9 mouse cellular contexts compared by ENCODE assay signal in genomic region chr8:105413391-105413790, GRCm38 (mm10). TPM values are rescaled to one million over a fixed set of nuclear protein-coding genes. Genes with fewer than 3 reads are reported as not detected.
DNase-seq lines count a peak whose midpoint lies in the region; ATAC-seq and TF ChIP-seq lines count a peak whose summit lies in the region.
"Had no signal": no experiment of that assay in that cellular context is flagged by ENCODE, and none has a peak within 500 bp of the region (broad histone marks: within the 10 kb centered on the region; RNA-seq: fewer than 3 reads in every experiment).

Kctd19 (minus strand) TSS chr8:105413502.
Lrrc36 (plus strand) TSS chr8:105413571.

- H3K36me3 ChIP-seq in embryonic facial prominence, embryonic 14.5 days (ENCODE audit: control insufficient read depth, insufficient read depth, low read length), result no peaks in the 10 kb centered on the region
- H3K36me3 ChIP-seq in heart, embryonic 15.5 days, result no peaks in the 10 kb centered on the region

- WGBS in embryonic facial prominence, embryonic 14.5 days, result 2% methylated on average over 34 of the region's 34 CpGs
- WGBS in heart, embryonic 15.5 days, result 3% methylated on average over 34 of the region's 34 CpGs

- H3K9ac ChIP-seq in embryonic facial prominence, embryonic 14.5 days (ENCODE audit: low read depth, low read length), result no peak within 1 kb of the TSS
- no peak within 1 kb of the TSS for H3K9ac ChIP-seq in heart, embryonic 15.5 days

- H3K4me2 ChIP-seq in embryonic facial prominence, embryonic 14.5 days (ENCODE audit: low read depth, low read length), result peak within 1 kb of the TSS; percentile 53
- H3K4me2 ChIP-seq in heart, embryonic 15.5 days, result peak within 1 kb of the TSS; percentile 63

- peak; percentile 67; the same call in 1 of the 2 replicates for ATAC-seq in embryonic facial prominence, embryonic 14.5 days (ENCODE audit: low read depth)
- ATAC-seq in heart, embryonic 15.5 days (replicated peaks; ENCODE audit: insufficient number of reproducible peaks, insufficient read depth, low FRiP score, low read depth), result peak; percentile 31; the same call in 1 of the 2 replicates

- H3K4me1 ChIP-seq in bone marrow macrophage, adult 2 months (ENCODE audit: control insufficient read depth, insufficient read depth, low read length), result peaks cover 3% of the 10 kb centered on the region; the same call in 1 of the 2 replicates
- 0 out of 2 replicates have a peak, but pooled peaks cover 6% of the 10 kb centered on the region for H3K4me1 ChIP-seq in embryonic facial prominence, embryonic 14.5 days (ENCODE audit: control insufficient read depth, insufficient read depth, low read length)
- peaks cover 7% of the 10 kb centered on the region for H3K4me1 ChIP-seq in heart, embryonic 15.5 days (replicated peaks)

- H3K27me3 ChIP-seq in embryonic facial prominence, embryonic 14.5 days (replicated peaks; ENCODE audit: control insufficient read depth, insufficient read depth, low read length), result peaks cover 29% of the 10 kb centered on the region
- H3K27me3 ChIP-seq in heart, embryonic 15.5 days, result peaks cover 33% of the 10 kb centered on the region

- no peak for TF ChIP-seq CTCF in bone marrow macrophage, adult 2 months (IDR thresholded peaks at IDR 0.05; ENCODE audit: low read depth, low read length)

- no peaks in the 10 kb centered on the region for H3K9me3 ChIP-seq in embryonic facial prominence, embryonic 14.5 days (ENCODE audit: control insufficient read depth, low read length)
- H3K9me3 ChIP-seq in heart, embryonic 15.5 days (replicated peaks), result no peaks in the 10 kb centered on the region

- peak within 1 kb of the TSS; percentile 43 for H3K4me3 ChIP-seq in bone marrow macrophage, adult 2 months (ENCODE audit: insufficient read depth, low read length)
- H3K4me3 ChIP-seq in embryonic facial prominence, embryonic 14.5 days (ENCODE audit: low read depth, low read length), result peak within 1 kb of the TSS; percentile 33
- H3K4me3 ChIP-seq in heart, embryonic 15.5 days, result peak within 1 kb of the TSS; percentile 34

- no peak for TF ChIP-seq POLR2A in bone marrow macrophage, adult 2 months (IDR thresholded peaks at IDR 0.05; ENCODE audit: borderline replicate concordance, low read depth, low read length)

- no peak within 1 kb of the TSS for H3K27ac ChIP-seq in bone marrow macrophage, adult 2 months (ENCODE audit: insufficient read depth, low read depth, low read length)
- H3K27ac ChIP-seq in embryonic facial prominence, embryonic 14.5 days (replicated peaks; ENCODE audit: low read depth, low read length), result no peak within 1 kb of the TSS
- H3K27ac ChIP-seq in heart, embryonic 15.5 days, result no peak within 1 kb of the TSS

- DNase-seq in ES-CJ7 (ENCODE audit: low read depth, low spot score), result peak; percentile 90
- DNase-seq in embryonic facial prominence, embryonic 14.5 days (ENCODE audit: low spot score), result no peak
- peak; percentile 71 for DNase-seq in kidney, postnatal 10 days
- peak; percentile 81 for DNase-seq in lung, postnatal 36 days
- peak; percentile 19 to 36 for DNase-seq in spleen, postnatal 14 days (ENCODE audit: low spot score in 2 of 2)
- no peak for DNase-seq in frontal cortex, postnatal 25 days (ENCODE audit: low spot score in 2 of 2)

RNA-seq across cellular contexts. Expression of gene Kctd19, which starts in this region (rescaled TPM):
- not detected in 2 replicates for polyA plus RNA-seq in bone marrow macrophage, adult 2 months (2012; ENCODE audit: insufficient read depth, insufficient read length, missing spikeins)
- polyA plus RNA-seq in embryonic facial prominence, embryonic 14.5 days (2014; fragmentation: Nextera tagmentation; extraction: Ambion mirVana), result not detected in 2 replicates
- 0.09 and 0.11 TPM in 2 replicates for polyA plus RNA-seq in heart, embryonic 15.5 days (2015; fragmentation: Nextera tagmentation; extraction: Ambion mirVana)
- polyA plus RNA-seq: cortical plate, adult 2 months had no signal

RNA-seq across cellular contexts. Expression of gene Lrrc36, which starts in this region (rescaled TPM):
- polyA plus RNA-seq in bone marrow macrophage, adult 2 months (2012; ENCODE audit: insufficient read depth, insufficient read length, missing spikeins), result not detected in 2 replicates
- polyA plus RNA-seq in embryonic facial prominence, embryonic 14.5 days (2014; fragmentation: Nextera tagmentation; extraction: Ambion mirVana), result 0.46 and 0.58 TPM in 2 replicates
- polyA plus RNA-seq in heart, embryonic 15.5 days (2015; fragmentation: Nextera tagmentation; extraction: Ambion mirVana), result 0.08 and 0.19 TPM in 2 replicates

Comparison
In these comparisons a context has a peak if more than half of its experiments do, and no peak if none do; other contexts are left out.
1. Peak in ATAC-seq, H3K4me3 ChIP-seq and H3K4me2 ChIP-seq in embryonic facial prominence, embryonic 14.5 days; RNA of the genes that start here not detected or under 1 TPM.
2. Peak in ATAC-seq, H3K4me3 ChIP-seq and H3K4me2 ChIP-seq in heart, embryonic 15.5 days; RNA of the genes that start here not detected or under 1 TPM.
3. DNase-seq: peak in ES-CJ7 (single experiment), kidney, postnatal 10 days (single experiment), lung, postnatal 36 days (single experiment) and spleen, postnatal 14 days (2 of 2); none in embryonic facial prominence, embryonic 14.5 days (single experiment) and frontal cortex, postnatal 25 days (0 of 2).
4. Peak in every context shown above with its lines, with median percentiles within 50 percentile points of each other: H3K4me3 ChIP-seq.